15 mouse cellular contexts compared by ENCODE assay signal in genomic region chr3:148005831-148006230, GRCm38 (mm10).
"Had no signal": no experiment of that assay in that cellular context is flagged by ENCODE, and none has a peak within 500 bp of the region (broad histone marks: within the 10 kb centered on the region; RNA-seq: fewer than 3 reads in every experiment).

No protein-coding gene starts in this region.

- H3K27ac ChIP-seq: layer of hippocampus, adult 2 months; limb, embryonic 13.5 days; liver, embryonic 14.5 days; neural tube, embryonic 12.5 days had no signal

- H3K36me3 ChIP-seq: limb, embryonic 13.5 days; neural tube, embryonic 12.5 days had no signal

- H3K9me3 ChIP-seq: limb, embryonic 13.5 days; neural tube, embryonic 12.5 days had no signal

- H3K4me2 ChIP-seq: limb, embryonic 13.5 days; neural tube, embryonic 12.5 days had no signal

- H3K4me1 ChIP-seq: megakaryocyte, embryonic 14.5 days; neural tube, embryonic 12.5 days had no signal

- H3K27me3 ChIP-seq: limb, embryonic 13.5 days; megakaryocyte, embryonic 14.5 days; neural tube, embryonic 12.5 days had no signal

- H3K9ac ChIP-seq: limb, embryonic 13.5 days; liver, embryonic 14.5 days; neural tube, embryonic 12.5 days had no signal

- H3K4me3 ChIP-seq: layer of hippocampus, adult 2 months; limb, embryonic 13.5 days; megakaryocyte, embryonic 14.5 days; neural tube, embryonic 12.5 days had no signal

- DNase-seq: kidney, postnatal 25 days; left cerebral cortex, postnatal 4 days; lung, adult 18-20 months; lung, postnatal 4 days; midbrain, embryonic 14.5 days; thymus, adult 2 months; thymus, postnatal 25 days had no signal

- ATAC-seq: hindbrain, embryonic 16.5 days; inflammation-experienced regulatory T-cells, adult 6 months; lung, postnatal 0 days had no signal
